ENCODE assay signal across 9 mouse cellular contexts in genomic region chr8:123514136-123514535, GRCm38 (mm10). TPM values are rescaled to one million over a fixed set of nuclear protein-coding genes. Genes with fewer than 3 reads are reported as not detected.
DNase-seq lines count a peak whose midpoint lies in the region; ATAC-seq and TF ChIP-seq lines count a peak whose summit lies in the region.
"Had no signal": no experiment of that assay in that cellular context is flagged by ENCODE, and none has a peak within 500 bp of the region (broad histone marks: within the 10 kb centered on the region; RNA-seq: fewer than 3 reads in every experiment).

No protein-coding gene starts in this region.

- 4% methylated on average over 9 of the region's 9 CpGs for WGBS in embryonic facial prominence, embryonic 14.5 days
- WGBS in limb, embryonic 10.5 days, result 3% methylated on average over 9 of the region's 9 CpGs
- under 1% methylated on average over 9 of the region's 9 CpGs for WGBS in neural tube, embryonic 14.5 days

- H3K4me3 ChIP-seq in layer of hippocampus, adult 2 months, result peak overlapping the region; percentile 76
- peak overlapping the region; percentile 64 for H3K4me3 ChIP-seq in embryonic facial prominence, embryonic 14.5 days (ENCODE audit: low read depth, low read length)
- peak overlapping the region; percentile 74 for H3K4me3 ChIP-seq in limb, embryonic 10.5 days
- peak overlapping the region; percentile 70 for H3K4me3 ChIP-seq in neural tube, embryonic 14.5 days (ENCODE audit: low read depth, low read length)

- ATAC-seq in embryonic facial prominence, embryonic 14.5 days (ENCODE audit: low read depth), result no peak
- ATAC-seq in neural tube, embryonic 14.5 days (ENCODE audit: low read depth), result no peak

- peaks cover 6% of the 10 kb centered on the region; the same call in 1 of the 2 replicates for H3K36me3 ChIP-seq in embryonic facial prominence, embryonic 14.5 days (ENCODE audit: control insufficient read depth, insufficient read depth, low read length)
- peaks cover 10% of the 10 kb centered on the region for H3K36me3 ChIP-seq in limb, embryonic 10.5 days
- H3K36me3 ChIP-seq in neural tube, embryonic 14.5 days (ENCODE audit: control insufficient read depth, insufficient read depth, low read length), result peaks cover 4% of the 10 kb centered on the region; the same call in 1 of the 2 replicates

- no peak for TF ChIP-seq CTCF in layer of hippocampus, adult 2 months (conservative IDR thresholded peaks at IDR 0.05)

- no peak overlapping the region for H3K27ac ChIP-seq in layer of hippocampus, adult 2 months
- no peak overlapping the region for H3K27ac ChIP-seq in embryonic facial prominence, embryonic 14.5 days (replicated peaks; ENCODE audit: low read depth, low read length)
- peak overlapping the region; percentile 84 for H3K27ac ChIP-seq in limb, embryonic 10.5 days
- H3K27ac ChIP-seq in neural tube, embryonic 14.5 days (ENCODE audit: low read depth, low read length), result peak overlapping the region; percentile 89

- peak overlapping the region; percentile 93 for H3K4me2 ChIP-seq in embryonic facial prominence, embryonic 14.5 days (ENCODE audit: low read depth, low read length)
- H3K4me2 ChIP-seq in neural tube, embryonic 14.5 days (ENCODE audit: low read depth, low read length), result peak overlapping the region; percentile 84

- H3K9me3 ChIP-seq in embryonic facial prominence, embryonic 14.5 days (ENCODE audit: control insufficient read depth, low read length), result no peaks in the 10 kb centered on the region
- H3K9me3 ChIP-seq in limb, embryonic 10.5 days (replicated peaks), result no peaks in the 10 kb centered on the region
- H3K9me3 ChIP-seq in neural tube, embryonic 14.5 days (ENCODE audit: control insufficient read depth, low read length), result no peaks in the 10 kb centered on the region

- peaks cover 19% of the 10 kb centered on the region for H3K27me3 ChIP-seq in embryonic facial prominence, embryonic 14.5 days (replicated peaks; ENCODE audit: control insufficient read depth, insufficient read depth, low read length)
- peaks cover 56% of the 10 kb centered on the region for H3K27me3 ChIP-seq in limb, embryonic 10.5 days (ENCODE audit: low read depth, poor library complexity, severe bottlenecking)
- H3K27me3 ChIP-seq in neural tube, embryonic 14.5 days (ENCODE audit: control insufficient read depth, insufficient read depth, low read length), result no peaks in the 10 kb centered on the region
- H3K27me3 ChIP-seq: Patski had no signal

- H3K9ac ChIP-seq in embryonic facial prominence, embryonic 14.5 days (ENCODE audit: low read depth, low read length), result peak overlapping the region; percentile 66
- peak overlapping the region; percentile 95 for H3K9ac ChIP-seq in neural tube, embryonic 14.5 days (replicated peaks; ENCODE audit: low read depth, low read length)

- peaks cover 16% of the 10 kb centered on the region for H3K4me1 ChIP-seq in embryonic facial prominence, embryonic 14.5 days (ENCODE audit: control insufficient read depth, insufficient read depth, low read length)
- H3K4me1 ChIP-seq in limb, embryonic 10.5 days, result peaks cover 34% of the 10 kb centered on the region
- H3K4me1 ChIP-seq in neural tube, embryonic 14.5 days (ENCODE audit: control insufficient read depth, insufficient read depth, low read length), result peaks cover 14% of the 10 kb centered on the region

- no peak for DNase-seq in layer of hippocampus, adult 2 months (ENCODE audit: low spot score in 2 of 2)
- DNase-seq in layer of hippocampus, adult 9-11 months, result no peak
- no peak for DNase-seq in embryonic facial prominence, embryonic 14.5 days (ENCODE audit: low spot score)
- peak; percentile 41 for DNase-seq in limb, embryonic 10.5 days (ENCODE audit: low spot score)
- DNase-seq in urinary bladder, postnatal 4 days (ENCODE audit: low spot score in 2 of 2), result no peak
- DNase-seq in thymus, postnatal 4 days, result no peak
- no peak for DNase-seq in layer of hippocampus, adult 18-20 months (ENCODE audit: low spot score in 2 of 2)

RNA-seq across cellular contexts. Expression of gene Dbndd1, which starts 1.1 kb away (rescaled TPM):
- total RNA-seq in layer of hippocampus, adult 2 months (2021), result 1 to 10 TPM; 9.7 to 9.8 TPM
- polyA plus RNA-seq in embryonic facial prominence, embryonic 14.5 days (2014; fragmentation: Nextera tagmentation; extraction: Ambion mirVana), result 13.5 and 14.4 TPM in 2 replicates
- 6.1 and 7.4 TPM in 2 replicates for polyA plus RNA-seq in limb, embryonic 10.5 days (2016; fragmentation: Nextera tagmentation; extraction: Ambion mirVana)
- polyA plus RNA-seq in neural tube, embryonic 14.5 days (2014; fragmentation: Nextera tagmentation; extraction: Ambion mirVana), result 88.7 and 103 TPM in 2 replicates
- total RNA-seq in layer of hippocampus, adult 18-20 months (2021), result 1 to 10 TPM; 9.5 to 10.0 TPM

RNA-seq across cellular contexts. Expression of gene Gas8, which starts 4.5 kb away (rescaled TPM):
- 10 to 100 TPM; 30.3 to 30.6 TPM for total RNA-seq in layer of hippocampus, adult 2 months (2021)
- 27.1 and 30.7 TPM in 2 replicates for polyA plus RNA-seq in embryonic facial prominence, embryonic 14.5 days (2014; fragmentation: Nextera tagmentation; extraction: Ambion mirVana)
- 41.1 TPM in 2 replicates for polyA plus RNA-seq in limb, embryonic 10.5 days (2016; fragmentation: Nextera tagmentation; extraction: Ambion mirVana)
- 36.5 and 42.5 TPM in 2 replicates for polyA plus RNA-seq in neural tube, embryonic 14.5 days (2014; fragmentation: Nextera tagmentation; extraction: Ambion mirVana)
- total RNA-seq in layer of hippocampus, adult 18-20 months (2021), result 10 to 100 TPM; 23.4 to 24.8 TPM

RNA-seq across cellular contexts. Expression of gene Afg3l1, which starts 36.4 kb away (rescaled TPM):
- total RNA-seq in layer of hippocampus, adult 2 months (2021), result 10 to 100 TPM; 23.6 to 37.6 TPM
- 33.5 and 33.6 TPM in 2 replicates for polyA plus RNA-seq in embryonic facial prominence, embryonic 14.5 days (2014; fragmentation: Nextera tagmentation; extraction: Ambion mirVana)
- 57.2 and 65.0 TPM in 2 replicates for polyA plus RNA-seq in limb, embryonic 10.5 days (2016; fragmentation: Nextera tagmentation; extraction: Ambion mirVana)
- polyA plus RNA-seq in neural tube, embryonic 14.5 days (2014; fragmentation: Nextera tagmentation; extraction: Ambion mirVana), result 35.2 and 40.6 TPM in 2 replicates
- 10 to 100 TPM; 23.6 to 24.9 TPM for total RNA-seq in layer of hippocampus, adult 18-20 months (2021)

Comparison
In these comparisons a context has a peak if more than half of its experiments do, and no peak if none do; other contexts are left out.
1. H3K27ac ChIP-seq: peak in limb, embryonic 10.5 days (single experiment) and neural tube, embryonic 14.5 days (single experiment); none in layer of hippocampus, adult 2 months (single experiment) and embryonic facial prominence, embryonic 14.5 days (single experiment).
2. Peak in every context shown above with its lines, with median percentiles within 50 percentile points of each other: H3K4me3 ChIP-seq.